Mouse (Mus musculus) layer of hippocampus, adult 9-10 months (tissue): ENCODE measurements at regions not wholly inside any gene's neighbourhood (a gene's known extent, or its start where the extent isn't known, plus 50 kb on each side); places are given as distances from the start of the nearest gene placed in this dataset.
A peak's percentile ranks its signal among the peaks of the same experiment; 100 is the strongest.

Source experiments
- DNase-seq: peaks from one replicate; pipeline ENCODE4 v3.0.0; 2022; ENCODE audit warnings: low spot score

DNA sequence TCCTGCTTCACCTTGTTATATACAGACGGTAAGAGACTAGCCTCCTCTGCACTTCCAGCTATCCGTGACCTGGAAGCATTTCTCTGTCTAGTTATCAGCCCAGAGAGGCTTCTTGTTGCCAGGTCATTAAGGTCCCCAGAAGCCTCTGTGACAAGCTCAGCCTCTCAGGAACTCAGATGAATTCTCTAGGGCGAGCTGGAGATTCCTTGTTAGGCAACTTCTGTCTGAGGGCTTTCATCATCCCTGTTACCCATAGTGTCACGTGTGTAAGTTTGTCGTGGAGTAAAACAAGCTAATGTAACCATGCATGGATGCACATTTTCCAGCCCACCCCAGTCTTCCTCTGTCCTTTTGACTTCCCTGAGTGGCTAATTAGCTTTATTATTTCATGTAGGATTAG, 126.3 kb upstream of the Ednra start:
- DNase-seq, result no peak

DNA sequence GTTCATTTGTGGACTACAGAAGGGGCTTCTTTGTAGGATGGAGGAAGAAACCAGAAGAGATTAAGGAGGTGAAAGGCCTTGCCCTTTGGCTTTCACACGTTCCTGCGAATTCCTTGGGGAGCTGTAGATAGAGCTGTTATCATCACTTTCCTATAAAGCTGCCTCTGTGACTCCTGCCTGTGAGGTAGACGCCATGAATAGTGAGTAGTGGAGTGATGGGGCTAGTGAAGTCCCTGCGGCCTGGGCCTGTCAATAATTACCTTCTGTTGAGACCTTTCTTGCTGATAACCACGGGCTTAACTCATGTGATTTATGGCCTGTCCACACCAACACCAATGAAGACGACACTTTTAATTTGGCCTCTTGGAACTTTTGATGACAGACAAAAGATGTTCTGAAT, 146.0 kb upstream of the Ednra start:
- no peak for DNase-seq

DNA sequence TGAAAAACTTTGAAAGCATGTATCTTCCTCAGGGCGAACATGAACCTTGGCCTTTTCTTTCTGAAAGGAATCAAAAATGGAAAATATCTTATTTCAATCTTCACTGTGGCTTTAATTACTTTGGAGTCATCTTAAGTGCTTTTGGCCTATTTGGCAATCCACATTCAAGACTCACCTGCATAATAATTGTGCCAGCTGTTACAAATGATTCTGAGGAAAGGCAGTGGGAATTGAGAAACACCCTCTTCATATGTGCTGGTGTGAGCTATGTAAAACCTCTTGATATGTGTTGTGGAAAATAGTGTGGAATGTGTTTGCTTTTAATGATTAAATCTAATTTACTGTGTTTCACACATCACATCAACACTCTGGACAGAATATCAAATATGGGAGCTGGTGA, 148.5 kb upstream of the Ednra start:
- no peak for DNase-seq

DNA sequence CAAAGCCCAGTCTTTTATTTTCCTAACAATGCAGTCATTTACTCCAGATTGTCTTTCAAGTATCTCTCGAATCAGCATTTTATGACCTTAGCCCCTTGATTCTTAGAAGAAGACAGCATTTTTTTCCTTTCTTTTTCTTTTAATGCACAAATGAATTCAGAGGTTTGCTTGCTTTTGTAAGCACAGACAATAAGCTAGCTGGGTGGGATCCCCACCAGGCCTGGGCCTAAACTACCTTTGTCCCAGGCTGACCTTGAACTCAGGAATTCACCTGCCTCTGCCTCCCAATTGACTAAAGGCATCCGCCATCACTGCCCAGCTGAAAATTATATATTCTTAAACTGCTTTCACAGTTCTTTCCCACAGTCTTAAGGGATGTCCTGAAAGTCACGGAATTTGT, 195.5 kb upstream of the Ednra start:
- no peak for DNase-seq

DNA sequence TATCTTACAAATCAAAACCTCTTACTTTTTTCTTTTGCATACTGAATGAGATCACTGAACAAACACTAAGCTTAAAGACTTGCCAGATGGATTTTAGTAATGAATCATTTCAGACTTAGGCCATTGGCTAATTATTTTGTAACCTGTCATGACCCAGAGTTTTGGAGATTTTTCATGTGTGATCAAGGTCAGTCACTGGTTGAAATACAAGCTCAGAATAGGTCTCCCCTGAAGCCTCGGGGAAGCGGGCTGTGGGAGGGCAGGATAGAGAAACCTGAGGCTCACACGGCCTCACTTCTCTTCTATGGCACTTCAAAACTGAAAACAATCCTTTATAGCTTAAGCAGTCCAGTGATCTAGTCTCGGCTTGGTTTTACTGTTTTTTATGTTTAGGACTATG, 197.6 kb upstream of the Ednra start:
- DNase-seq, result no peak

DNA sequence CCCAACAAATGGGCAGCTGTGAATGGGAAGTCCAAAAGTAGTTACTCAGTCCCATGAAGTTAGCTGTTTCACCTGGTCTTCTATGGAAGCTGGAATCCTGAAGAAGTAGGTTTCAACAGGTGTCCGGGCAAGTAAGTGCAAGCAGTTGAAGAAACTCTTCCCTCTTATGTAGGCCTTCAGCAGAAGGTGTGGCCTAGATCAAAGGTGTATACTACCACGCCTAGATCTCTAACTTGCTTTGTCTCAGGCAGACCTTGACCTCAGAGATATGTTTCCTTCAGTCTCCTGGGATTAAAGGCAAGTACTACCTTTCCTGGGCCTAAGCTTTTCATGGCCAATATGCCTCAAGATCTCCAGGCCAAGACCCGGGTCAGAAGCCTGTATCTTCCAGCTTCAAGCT, 223.4 kb upstream of the Ednra start:
- DNase-seq, result no peak

DNA sequence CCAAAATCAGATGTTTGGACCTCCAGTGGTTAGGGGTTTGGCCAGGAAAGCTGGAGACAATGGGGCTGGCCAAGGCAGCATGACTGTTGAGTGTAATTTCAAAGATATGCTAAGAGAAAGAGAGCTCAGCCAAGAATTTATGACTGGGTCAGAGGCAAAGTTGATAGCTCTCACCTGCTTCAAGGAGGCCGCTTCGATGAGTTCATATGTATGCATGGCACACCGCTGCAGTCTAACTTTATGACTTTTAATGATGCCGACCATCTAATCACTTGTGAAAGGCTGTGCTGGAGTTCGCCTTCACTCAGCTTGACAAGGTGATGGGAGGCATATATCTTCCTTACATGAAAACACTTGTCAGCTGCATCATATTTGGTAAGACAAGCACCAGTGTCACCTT, 225.4 kb upstream of the Ednra start:
- DNase-seq, result no peak

DNA sequence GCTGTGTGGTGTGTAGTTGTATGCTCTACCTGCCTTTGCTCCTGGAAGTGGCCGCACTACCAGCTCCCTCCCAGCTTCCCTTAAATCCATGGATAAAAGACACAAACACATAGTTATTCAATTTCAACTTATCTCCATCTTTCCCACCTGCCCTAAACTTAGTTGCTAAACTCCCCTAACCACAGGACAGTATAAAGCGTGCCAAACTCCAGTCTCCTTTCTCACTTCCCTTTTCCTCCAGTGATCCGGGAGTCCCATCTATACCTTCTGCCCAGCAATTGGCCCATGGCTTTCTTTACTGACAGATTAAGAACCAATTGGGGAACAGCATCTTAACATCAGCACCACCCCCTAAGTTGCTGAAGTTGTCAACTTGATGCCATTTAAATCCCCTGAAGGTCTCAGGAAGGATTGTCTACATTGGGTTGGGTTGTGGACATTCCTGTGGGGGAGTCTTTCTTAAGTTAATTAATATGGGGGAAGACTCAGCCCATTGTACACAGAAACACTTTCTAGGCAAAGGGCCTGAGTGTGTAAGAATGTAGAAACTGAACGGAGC, 234.6 kb upstream of the Ednra start:
- DNase-seq, result no peak

DNA sequence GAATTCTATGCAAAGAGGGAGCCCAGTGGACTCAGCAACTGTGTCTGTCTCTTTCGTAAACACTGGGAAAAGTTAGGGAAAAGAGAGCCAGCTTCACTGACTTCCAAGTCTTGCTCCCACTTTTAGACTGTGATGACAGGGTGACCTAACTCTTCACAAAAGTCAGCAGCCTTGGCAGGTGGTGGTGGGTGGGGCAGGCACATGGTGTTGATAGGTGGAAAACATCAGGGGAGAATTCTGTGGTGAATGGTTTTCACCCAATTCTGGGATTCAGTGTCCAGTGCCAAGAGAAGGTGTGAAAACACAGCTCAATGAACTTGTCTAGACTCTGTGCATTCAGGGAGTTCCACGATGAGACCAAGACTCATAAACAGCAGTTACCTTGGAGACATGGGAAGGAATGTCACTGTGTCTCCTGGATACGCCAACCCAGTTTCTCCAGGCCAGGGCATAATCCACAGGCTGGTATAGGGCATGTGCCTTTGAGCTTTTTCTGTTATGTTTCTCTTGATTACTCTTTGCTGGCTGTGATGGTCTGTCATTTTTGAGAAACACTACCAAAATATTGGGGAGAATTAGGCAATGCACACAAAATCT, 238.9 kb upstream of the Ednra start:
- no peak for DNase-seq

DNA sequence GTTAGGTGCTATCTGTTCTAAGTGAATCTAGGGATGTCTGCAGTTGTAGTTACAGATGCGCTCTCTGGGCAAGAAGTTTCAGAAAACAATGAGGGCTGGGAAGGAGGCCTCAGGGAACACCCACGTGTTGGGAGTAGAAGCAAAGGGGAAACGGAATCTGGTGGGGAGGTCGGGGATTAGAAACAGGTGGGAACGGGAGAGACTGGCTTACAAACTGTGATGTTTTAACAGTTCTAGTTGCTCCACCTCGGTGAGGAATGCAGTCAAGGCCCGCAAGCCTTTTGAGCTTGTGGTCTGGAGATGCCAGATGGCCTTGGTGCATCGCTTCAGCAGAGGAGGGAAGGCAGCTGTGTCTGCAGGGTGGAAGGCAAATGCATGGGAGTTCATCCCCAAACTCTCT, 242.7 kb upstream of the Ttc29 start:
- no peak for DNase-seq

DNA sequence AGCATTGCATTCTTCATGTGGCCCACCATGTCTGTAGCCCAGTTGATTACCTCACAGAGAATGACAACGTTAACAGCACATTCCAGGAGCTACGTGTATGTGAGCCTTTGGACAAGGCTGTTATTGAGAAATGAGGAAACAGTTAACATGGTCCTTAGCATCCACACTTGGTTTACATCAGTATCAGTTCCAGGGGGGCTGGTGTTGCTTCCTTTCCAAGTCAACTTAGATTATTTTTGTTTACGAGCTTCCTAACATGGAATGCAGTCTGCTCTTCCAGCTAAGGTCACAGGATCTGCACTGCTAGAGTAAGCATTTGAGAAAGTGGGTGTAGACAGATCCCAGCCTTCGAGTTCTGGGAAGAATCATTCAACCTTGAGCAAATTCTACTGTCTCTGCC, 239.4 kb upstream of the Ttc29 start:
- no peak for DNase-seq

DNA sequence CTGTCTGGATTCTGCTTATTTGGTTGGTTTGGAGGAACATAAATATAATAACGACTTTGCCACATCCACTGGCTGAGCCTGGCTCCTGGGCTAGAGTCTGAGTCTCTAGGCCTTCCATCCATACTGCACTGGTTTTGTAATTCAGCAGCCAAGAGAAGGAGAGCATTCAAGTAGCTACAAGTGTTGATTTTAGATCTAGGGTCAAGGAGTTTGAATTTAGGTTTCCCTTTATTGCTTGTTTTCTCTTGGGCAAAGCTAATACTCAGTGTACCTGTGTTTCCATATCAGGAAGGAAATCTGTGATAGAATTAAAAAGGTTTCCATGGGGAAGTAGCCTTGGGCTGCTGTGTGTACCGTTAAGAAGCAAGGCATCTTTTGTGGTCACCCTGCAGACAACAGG, 234.0 kb upstream of the Ttc29 start:
- DNase-seq, result no peak

DNA sequence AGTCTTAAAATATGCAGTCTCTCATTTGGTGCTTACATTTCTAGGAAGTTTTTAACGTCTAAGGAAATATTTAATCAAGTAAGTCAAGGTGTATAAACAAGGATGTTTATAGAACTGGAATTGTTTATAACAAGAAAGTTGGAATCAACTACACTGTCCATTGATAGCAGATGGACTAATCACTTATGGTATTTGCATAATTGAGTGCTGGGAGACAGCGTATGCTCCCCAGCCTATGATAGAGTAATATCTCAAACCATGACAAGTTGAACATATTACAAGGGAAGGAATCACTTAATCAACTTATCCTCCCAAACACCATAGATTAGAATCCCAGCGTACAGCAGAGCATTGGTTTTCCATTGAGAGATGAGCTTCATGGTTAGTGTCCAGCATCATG, 232.4 kb upstream of the Ttc29 start:
- no peak for DNase-seq

DNA sequence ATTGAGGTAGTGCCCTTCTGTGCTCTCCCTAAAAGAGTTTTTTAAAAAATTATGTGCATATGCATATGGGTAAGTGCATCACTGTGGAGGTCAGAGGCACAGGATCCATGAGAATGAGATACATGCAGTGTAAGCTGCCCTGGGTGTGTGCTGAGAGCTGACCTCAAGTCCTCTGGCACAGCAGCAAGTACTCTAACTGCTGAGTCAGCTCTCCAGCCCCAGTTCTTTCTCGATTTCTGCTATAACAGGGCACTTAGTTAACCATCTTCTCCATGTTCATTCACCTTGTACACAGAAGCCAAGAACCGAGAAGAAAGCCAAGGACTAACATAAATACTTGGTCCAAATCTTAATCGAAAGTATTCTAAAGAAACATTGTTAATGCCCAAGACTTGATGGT, 231.1 kb upstream of the Ttc29 start:
- no peak for DNase-seq

DNA sequence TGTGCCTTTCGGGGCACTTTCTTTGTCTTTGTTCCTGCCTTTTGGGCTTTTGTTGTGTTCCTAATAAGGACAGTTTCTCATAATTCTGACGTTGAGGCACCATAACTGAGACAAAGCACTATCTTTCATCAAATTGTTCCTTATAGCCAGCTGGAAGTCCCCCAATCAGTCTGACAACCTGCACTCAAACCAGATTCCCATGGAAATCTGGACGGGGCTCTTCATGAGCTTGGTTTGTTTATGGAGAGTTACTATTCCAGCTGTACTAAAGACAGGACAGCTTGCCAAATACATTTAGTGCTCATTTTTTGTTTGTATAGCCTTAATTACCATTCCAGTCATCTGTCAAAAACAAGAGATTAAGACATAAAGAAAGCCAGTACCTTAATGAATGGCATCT, 229.6 kb upstream of the Ttc29 start:
- DNase-seq, result no peak

DNA sequence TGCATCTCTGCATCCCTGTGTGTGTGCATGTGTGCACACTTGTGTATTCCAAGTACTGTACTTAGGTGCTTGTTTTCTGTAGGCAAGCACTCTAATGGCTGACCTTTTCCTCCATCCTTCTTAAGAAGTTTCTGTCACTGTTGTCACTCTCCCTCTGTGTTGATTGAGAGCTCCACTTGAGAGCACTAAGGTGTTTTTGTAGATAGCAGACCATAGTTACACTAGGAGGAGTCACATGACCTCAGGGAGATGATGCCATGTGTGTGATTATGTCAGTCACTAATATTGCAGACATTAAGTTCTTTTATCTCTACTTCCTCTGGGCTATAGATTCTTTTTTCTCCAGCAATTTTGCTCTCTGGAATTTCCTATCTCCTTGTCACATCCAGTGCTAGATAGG, 225.9 kb upstream of the Ttc29 start:
- DNase-seq, result no peak

DNA sequence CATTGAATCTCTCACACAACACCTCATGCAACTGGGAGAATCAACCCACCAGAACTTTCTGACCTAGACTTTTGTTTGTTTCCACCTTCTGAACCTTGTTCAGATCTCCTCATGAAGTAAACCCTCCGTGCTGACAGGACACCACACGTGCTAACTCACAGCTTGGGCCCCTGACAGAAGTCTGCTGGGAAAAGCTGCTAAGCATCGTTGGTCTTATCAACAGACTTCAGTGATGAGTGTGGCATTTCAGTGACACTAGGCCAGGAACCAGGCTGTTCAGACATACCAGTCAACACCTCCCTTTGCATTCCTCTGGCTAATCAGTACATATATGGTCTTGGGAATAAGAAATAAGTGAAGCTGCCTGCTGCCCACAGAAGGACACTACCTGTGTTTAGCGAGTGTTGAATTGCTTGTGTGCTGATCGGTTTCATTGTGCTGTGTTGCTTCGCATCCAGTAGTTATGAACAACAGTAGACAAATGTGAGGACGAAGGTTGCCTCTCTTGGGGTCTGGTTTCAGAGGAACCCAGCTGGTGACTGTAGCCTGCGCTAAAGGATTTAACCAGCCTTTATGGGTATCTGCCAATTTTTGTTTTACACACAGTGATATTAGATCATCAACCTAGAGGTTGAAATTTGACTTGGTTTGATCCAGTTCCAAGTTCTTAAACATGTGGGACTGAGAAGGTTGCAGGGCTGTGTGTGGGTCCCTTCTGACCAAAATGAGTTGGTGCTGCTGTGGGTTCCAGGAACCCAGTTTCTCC, 224.6 kb upstream of the Ttc29 start:
- DNase-seq, result no peak

DNA sequence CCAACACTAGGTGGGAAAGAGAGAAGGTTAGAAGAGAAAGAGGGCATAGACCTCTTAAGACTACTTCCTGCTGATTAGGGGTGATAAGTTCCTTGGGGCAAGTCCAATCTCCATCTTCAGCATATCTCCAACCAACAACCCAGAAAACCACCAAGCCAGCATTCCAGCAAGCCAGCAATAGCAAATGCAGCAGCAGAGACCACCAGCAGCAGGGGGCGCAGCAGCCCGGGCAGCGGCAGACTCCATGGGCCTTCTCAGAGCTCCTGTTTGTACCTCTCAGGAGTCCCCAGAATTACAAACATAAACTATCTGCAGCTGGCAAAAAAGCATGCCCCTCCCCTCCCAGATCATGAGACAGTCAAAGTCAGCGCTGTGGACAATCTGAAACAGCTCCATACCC, 222.0 kb upstream of the Ttc29 start:
- no peak for DNase-seq

DNA sequence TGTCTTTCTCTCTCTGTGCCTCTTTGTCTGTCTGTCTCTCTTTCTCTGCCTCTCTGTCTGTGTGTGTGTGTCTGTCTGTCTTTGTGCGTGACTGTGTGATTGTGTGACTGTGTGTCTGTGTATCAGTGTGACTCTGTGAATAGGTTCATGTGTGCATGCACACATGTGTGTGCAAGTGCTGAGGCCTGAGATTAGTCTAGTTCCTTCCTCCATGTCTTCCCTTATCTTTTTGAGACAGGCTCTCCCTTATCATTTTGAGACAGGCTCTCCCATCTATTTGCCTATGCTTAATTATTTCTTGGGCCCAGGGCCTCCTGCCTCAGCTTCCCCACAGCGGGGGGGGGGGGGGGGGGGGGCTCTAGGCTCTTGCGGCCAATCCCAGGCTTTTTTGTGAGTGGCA, 212.8 kb upstream of the Ttc29 start:
- no peak for DNase-seq

DNA sequence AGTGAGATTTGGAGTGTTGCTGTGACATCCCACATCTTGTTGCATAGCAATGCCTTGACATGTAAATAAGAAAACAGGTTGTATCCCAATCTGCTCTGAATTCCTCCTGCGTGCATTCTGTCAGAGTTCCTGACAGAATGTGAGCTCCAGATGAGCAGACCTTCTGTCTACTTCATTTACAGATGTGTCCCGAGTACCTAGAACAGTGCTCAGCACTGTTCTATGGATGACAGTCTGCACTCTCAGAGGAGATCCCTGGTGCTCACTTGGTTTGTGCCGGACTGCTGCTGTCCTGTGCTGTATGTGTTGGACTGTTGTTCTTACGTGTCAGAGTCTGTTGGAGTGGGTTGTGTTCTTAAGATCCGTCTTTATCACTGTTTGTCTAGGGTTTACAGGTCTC, 211.4 kb upstream of the Ttc29 start:
- no peak for DNase-seq

DNA sequence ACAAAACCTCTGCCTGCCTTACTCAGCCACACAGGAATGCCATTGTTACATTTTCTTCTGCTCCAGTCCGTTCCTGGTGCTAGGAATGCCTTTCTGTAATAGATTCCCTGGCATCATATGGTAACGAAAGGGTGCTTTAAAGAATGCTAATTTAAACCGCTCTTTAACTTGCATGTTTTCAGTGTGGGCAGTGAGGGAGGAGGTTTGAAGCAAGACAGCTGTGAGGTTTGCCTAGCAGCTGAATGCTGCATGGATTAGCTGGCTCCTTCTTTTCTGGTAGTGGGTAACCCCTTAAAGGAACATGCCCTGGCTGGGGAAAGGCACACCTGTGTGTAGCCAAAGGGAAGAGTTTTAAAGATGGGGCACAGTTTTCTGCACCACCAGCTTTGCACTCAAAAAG, 211.0 kb upstream of the Ttc29 start:
- DNase-seq, result no peak

DNA sequence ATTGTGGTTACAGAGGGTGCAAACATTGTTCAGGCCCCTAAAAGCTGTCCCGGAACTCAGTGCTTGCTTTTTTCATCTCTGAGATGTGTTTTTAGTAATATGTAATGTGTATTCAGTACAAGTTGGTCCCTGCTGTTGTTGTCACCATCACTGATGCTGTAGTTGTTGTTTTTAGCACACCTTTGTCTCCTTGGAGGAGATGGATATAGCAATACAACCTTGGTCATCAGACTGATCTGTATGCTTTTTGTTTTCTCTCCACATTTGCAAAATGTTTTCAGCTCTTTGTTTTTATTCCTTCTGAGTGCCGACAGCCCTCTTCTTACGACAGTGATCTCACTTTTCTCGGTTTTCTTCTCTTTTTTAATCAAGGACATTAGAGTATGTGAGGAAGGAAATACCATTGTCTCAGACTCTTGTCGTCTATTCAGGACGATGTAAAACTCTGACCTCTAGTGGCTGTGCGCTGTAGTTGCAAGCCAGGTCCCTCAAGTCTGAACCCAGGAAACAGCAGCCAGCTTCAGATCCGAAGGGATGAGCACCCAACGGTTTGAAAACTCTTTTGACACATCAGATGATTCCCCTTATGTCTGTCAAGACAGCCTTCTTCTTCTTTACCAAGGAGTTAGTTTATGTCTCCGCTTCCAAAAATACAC, 209.1 kb upstream of the Ttc29 start:
- DNase-seq, result peak; percentile 57

DNA sequence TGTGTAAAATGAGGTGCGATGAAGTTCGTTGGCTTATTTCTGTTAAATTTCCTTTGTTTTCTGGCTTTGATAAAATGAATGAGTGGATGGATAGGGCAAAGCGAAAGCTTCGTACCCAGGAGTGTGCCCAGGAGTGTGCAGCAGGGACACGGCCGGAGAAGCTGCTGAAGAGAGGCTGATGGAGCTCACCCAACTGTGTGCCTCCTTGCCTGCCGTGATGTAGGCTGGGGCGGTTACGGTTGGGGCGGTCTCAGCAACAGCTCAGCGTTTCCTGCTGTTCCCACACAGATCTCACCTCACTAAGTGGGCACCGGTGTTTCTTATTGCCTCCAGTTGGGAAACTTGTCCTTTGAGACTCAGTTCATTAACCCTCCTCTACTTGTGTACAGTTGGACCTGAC, 208.2 kb upstream of the Ttc29 start:
- DNase-seq, result no peak
